Mouse (Mus musculus): Measurements from ENCODE around the gene Mtch1. TPM values are rescaled to one million over a fixed set of nuclear protein-coding genes. Genes with fewer than 3 reads are reported as not detected.

Mtch1 gene
- polyA plus RNA-seq, 1 experiment = 140 TPM

GRCm38 (mm10) chr17:29337979-29338823 is 9.5 kb downstream of the Mtch1 start:
- TF ChIP-seq GATA1 (IDR thresholded peaks at IDR 0.05; ENCODE audit: borderline replicate concordance, low read length) (no peak), FLI1 (IDR thresholded peaks at IDR 0.05; ENCODE audit: low read length) (no peak)
- peaks cover 36% of the 10 kb centered on the region for H3K4me1 ChIP-seq
- peaks cover 95% of the 10 kb centered on the region for H3K36me3 ChIP-seq (replicated peaks; ENCODE audit: low read length)

GRCm38 (mm10) chr17:29336266-29336990 is 11.3 kb downstream of the Mtch1 start:
- H3K36me3 ChIP-seq (replicated peaks; ENCODE audit: low read length) = peaks cover 96% of the 10 kb centered on the region
- no peak overlapping the region for H3K4me3 ChIP-seq (replicated peaks)
- no peaks in the 10 kb centered on the region for H3K9me3 ChIP-seq
- peaks cover 30% of the 10 kb centered on the region for H3K4me1 ChIP-seq
- no peaks in the 10 kb centered on the region for H3K27me3 ChIP-seq (replicated peaks)
- TF ChIP-seq FLI1 (IDR thresholded peaks at IDR 0.05; ENCODE audit: low read length) = no peak
- TF ChIP-seq GATA1 (IDR thresholded peaks at IDR 0.05; ENCODE audit: borderline replicate concordance, low read length) = no peak

More at GRCm38 (mm10) chr17:29337979-29338823, 9.5 kb downstream of the Mtch1 start:
- H3K9me3 ChIP-seq = no peaks in the 10 kb centered on the region
- no peak overlapping the region for H3K4me3 ChIP-seq (replicated peaks)
- H3K27me3 ChIP-seq (replicated peaks) = no peaks in the 10 kb centered on the region

DNA sequence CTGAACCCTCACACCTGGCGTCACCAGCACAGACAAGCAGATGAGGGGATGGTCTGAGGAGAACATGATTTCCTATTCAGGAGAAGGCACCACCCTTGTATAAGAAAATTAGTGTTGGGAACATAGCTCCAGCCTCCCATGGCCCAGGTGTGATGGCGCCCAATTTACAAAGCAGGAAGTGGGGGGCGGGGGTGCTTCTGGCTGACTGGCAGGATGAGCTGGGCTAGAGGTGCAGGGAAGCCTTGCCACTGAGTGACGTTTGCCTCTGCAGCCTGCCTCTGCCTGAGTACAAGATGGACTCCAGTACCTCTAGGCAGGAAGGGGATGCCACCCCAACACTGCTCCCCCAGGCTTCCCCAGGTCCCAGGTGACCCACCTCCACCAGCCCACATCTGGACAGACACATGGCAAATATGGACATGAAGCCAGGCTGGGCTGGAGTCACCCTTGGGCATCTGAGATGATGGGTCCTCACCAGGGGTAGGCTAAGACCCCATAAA is 15.5 kb downstream of the Mtch1 start:
- Histone ChIP-seq H3K4me3 (replicated peaks) (no peak overlapping the region), H3K36me3 (replicated peaks; ENCODE audit: low read length) (peaks cover 77% of the 10 kb centered on the region), H3K4me1 (peaks cover 28% of the 10 kb centered on the region), H3K9me3 (0 out of 2 replicates have a peak, but pooled peaks cover 4% of the 10 kb centered on the region), H3K27me3 (replicated peaks) (peaks cover 6% of the 10 kb centered on the region)
- TF ChIP-seq FLI1 (IDR thresholded peaks at IDR 0.05; ENCODE audit: low read length) (no peak), GATA1 (IDR thresholded peaks at IDR 0.05; ENCODE audit: borderline replicate concordance, low read length) (no peak)

DNA sequence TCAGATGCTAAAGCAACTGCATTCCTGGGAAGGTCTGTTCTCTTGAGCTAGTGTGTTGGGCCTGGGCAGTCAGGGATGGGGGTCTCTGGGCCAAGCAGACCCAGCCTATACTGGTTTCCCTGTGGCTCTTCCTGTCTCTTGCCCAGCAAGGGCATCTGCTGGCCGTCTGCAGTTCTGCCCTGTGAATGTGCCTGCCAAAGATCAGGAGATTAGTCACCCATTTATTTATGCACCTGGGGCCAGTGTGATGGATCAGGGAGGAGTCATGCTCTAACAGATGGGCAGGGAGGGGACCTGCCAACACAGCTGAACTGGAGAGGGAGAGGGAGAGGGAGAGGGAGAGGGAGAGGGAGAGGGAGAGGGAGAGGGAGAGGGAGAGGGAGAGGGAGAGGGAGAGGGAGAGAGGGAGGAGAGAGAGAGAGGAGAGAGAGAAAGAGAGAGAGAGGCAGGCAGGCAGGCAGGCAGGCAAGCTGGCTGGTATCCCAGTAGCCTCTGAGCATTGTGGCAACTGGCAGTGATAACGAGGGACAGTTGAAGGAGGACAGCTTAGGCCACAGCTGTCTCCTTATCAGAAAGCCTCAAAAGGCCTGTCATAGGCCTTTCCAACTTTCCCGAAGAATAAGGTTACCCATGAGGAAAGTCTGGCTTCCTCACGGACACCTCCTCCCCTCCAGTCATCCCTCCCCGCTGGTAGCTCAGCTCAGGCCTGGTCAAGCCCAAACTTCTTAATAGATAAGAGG is 16.9 kb downstream of the Mtch1 start:
- no peak overlapping the region for H3K4me3 ChIP-seq (replicated peaks)
- peaks cover 64% of the 10 kb centered on the region for H3K36me3 ChIP-seq (replicated peaks; ENCODE audit: low read length)
- TF ChIP-seq GATA1 (IDR thresholded peaks at IDR 0.05; ENCODE audit: borderline replicate concordance, low read length) = no peak
- TF ChIP-seq FLI1 (IDR thresholded peaks at IDR 0.05; ENCODE audit: low read length) = no peak
- peaks cover 14% of the 10 kb centered on the region for H3K27me3 ChIP-seq (replicated peaks)
- H3K9me3 ChIP-seq = 0 out of 2 replicates have a peak, but pooled peaks cover 8% of the 10 kb centered on the region
- H3K4me1 ChIP-seq = peaks cover 28% of the 10 kb centered on the region

DNA sequence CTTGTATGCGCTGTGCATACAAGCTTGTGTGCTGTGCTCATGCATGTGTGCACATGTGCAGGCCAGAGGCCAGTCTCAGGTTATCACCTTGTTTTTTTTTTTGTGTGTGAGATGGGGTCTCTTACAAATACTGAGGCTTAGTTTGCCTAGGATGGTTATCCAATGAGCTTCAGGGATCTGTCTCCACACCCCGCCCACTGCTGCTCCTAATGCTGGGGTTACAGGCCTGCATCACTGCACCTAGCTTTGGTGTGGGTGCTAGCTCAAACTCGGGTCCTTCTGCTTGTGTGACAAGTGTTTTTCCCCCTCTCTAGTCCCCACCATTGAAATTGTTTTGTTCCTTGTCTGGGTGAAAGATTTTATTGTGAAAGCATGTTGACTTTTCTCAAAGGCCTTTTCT is 17.5 kb downstream of the Mtch1 start:
- H3K9me3 ChIP-seq = 0 out of 2 replicates have a peak, but pooled peaks cover 8% of the 10 kb centered on the region
- H3K4me3 ChIP-seq (replicated peaks) = no peak overlapping the region
- H3K36me3 ChIP-seq (replicated peaks; ENCODE audit: low read length) = peaks cover 58% of the 10 kb centered on the region
- H3K27me3 ChIP-seq (replicated peaks) = peaks cover 15% of the 10 kb centered on the region
- TF ChIP-seq GATA1 (IDR thresholded peaks at IDR 0.05; ENCODE audit: borderline replicate concordance, low read length) = no peak
- no peak for TF ChIP-seq FLI1 (IDR thresholded peaks at IDR 0.05; ENCODE audit: low read length)
- H3K4me1 ChIP-seq = peaks cover 28% of the 10 kb centered on the region

DNA sequence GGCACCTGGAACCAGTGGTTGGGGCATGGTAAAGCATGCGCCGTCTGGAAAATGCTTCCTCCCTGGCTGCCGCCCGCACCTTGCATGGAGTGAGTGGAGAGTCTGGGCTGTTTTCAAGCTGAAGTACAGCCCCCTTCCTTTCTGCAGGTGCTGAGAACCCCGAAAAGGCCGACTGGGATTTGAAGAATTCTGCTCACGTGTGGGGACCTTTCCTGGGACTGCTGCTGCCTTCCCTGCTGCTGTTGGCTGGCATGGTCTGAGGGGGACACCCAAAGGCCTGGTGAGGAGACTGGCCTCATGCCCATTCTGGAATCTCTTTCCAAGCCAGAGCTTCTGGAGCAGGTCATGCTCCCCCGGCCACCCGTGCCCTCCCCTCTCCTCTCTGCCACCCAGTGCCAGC is 20.0 kb downstream of the Mtch1 start:
- H3K36me3 ChIP-seq (replicated peaks; ENCODE audit: low read length) = peaks cover 36% of the 10 kb centered on the region
- H3K9me3 ChIP-seq = 0 out of 2 replicates have a peak, but pooled peaks cover 8% of the 10 kb centered on the region
- H3K27me3 ChIP-seq (replicated peaks) = peaks cover 15% of the 10 kb centered on the region
- TF ChIP-seq FLI1 (IDR thresholded peaks at IDR 0.05; ENCODE audit: low read length) = no peak
- no peak for TF ChIP-seq GATA1 (IDR thresholded peaks at IDR 0.05; ENCODE audit: borderline replicate concordance, low read length)
- H3K4me3 ChIP-seq (replicated peaks) = no peak overlapping the region
- peaks cover 34% of the 10 kb centered on the region for H3K4me1 ChIP-seq

- TF ChIP-seq FLI1 (IDR thresholded peaks at IDR 0.05; ENCODE audit: low read length) (no peak), GATA1 (IDR thresholded peaks at IDR 0.05; ENCODE audit: borderline replicate concordance, low read length) (no peak)
- H3K27me3 ChIP-seq (replicated peaks) = peaks cover 21% of the 10 kb centered on the region
- peaks cover 27% of the 10 kb centered on the region for H3K4me1 ChIP-seq
- 0 out of 2 replicates have a peak, but pooled peaks cover 8% of the 10 kb centered on the region for H3K9me3 ChIP-seq
- H3K4me3 ChIP-seq (replicated peaks) = no peak overlapping the region
- H3K36me3 ChIP-seq (replicated peaks; ENCODE audit: low read length) = peaks cover 27% of the 10 kb centered on the region
Measured at GRCm38 (mm10) chr17:29326531-29327529, 20.9 kb downstream of the Mtch1 start.

- peaks cover 31% of the 10 kb centered on the region for H3K27me3 ChIP-seq (replicated peaks)
- peaks cover 18% of the 10 kb centered on the region for H3K36me3 ChIP-seq (replicated peaks; ENCODE audit: low read length)
- no peak overlapping the region for H3K4me3 ChIP-seq (replicated peaks)
- H3K9me3 ChIP-seq = 0 out of 2 replicates have a peak, but pooled peaks cover 8% of the 10 kb centered on the region
- H3K4me1 ChIP-seq = peaks cover 17% of the 10 kb centered on the region
- TF ChIP-seq FLI1 (IDR thresholded peaks at IDR 0.05; ENCODE audit: low read length) (no peak), GATA1 (IDR thresholded peaks at IDR 0.05; ENCODE audit: borderline replicate concordance, low read length) (no peak)
Measured at GRCm38 (mm10) chr17:29325831-29326230, 21.9 kb downstream of the Mtch1 start.

All from megakaryocyte, embryonic 14.5 days (primary cell).